Comparison of ENCODE assay signal across 29 mouse cellular contexts in genomic region chr5:32017686-32018085, GRCm38 (mm10).
DNase-seq lines count a peak whose midpoint lies in the region; ATAC-seq and TF ChIP-seq lines count a peak whose summit lies in the region.
"Had no signal": no experiment of that assay in that cellular context is flagged by ENCODE, and none has a peak within 500 bp of the region (broad histone marks: within the 10 kb centered on the region; RNA-seq: fewer than 3 reads in every experiment).

No protein-coding gene starts in this region.

- intact Hi-C loops in heart, adult 2 months (cut with DNase I) = no loop called here

- H3K36me3 ChIP-seq in heart, embryonic 11.5 days (ENCODE audit: control insufficient read depth, insufficient read depth, low read length) = no peaks in the 10 kb centered on the region
- H3K36me3 ChIP-seq in heart, postnatal 0 days (replicated peaks; ENCODE audit: control insufficient read depth, insufficient read depth, low read length) = no peaks in the 10 kb centered on the region
- no peaks in the 10 kb centered on the region; the same call in 1 of the 2 replicates for H3K36me3 ChIP-seq in heart, adult 2 months (ENCODE audit: control insufficient read depth, insufficient read depth, low read length)
- H3K36me3 ChIP-seq: embryonic facial prominence, embryonic 12.5 days; forebrain, embryonic 10.5 days; forebrain, embryonic 15.5 days; hindbrain, embryonic 13.5 days; liver, embryonic 12.5 days; neural tube, embryonic 12.5 days; stomach, embryonic 15.5 days had no signal

- no peaks in the 10 kb centered on the region for H3K79me2 ChIP-seq in heart, adult 2 months (replicated peaks; ENCODE audit: control insufficient read depth, insufficient read depth, low read length)

- peak; percentile 86 for DNase-seq in heart, adult 11 months
- DNase-seq in heart, postnatal 0 days (ENCODE audit: low spot score) = no peak
- no peak for DNase-seq in heart, adult 2 months
- DNase-seq in ZHBTc4 (ENCODE audit: low read depth, low spot score) = peak; percentile 76
- no peak for DNase-seq in cerebellum, adult 18-20 months
- DNase-seq in right cerebral cortex, adult 2 months (ENCODE audit: low spot score in 2 of 2) = no peak
- DNase-seq: adrenal gland, adult 2 months; cerebellum, adult 8-10 months; cerebellum, postnatal 25 days; gastrocnemius, postnatal 25 days; kidney, adult 8-10 months; kidney, postnatal 4 days; left cerebral cortex, postnatal 4 days; liver, postnatal 0 days; lung, postnatal 36 days; right cerebral cortex, postnatal 25 days; thymus, postnatal 14 days had no signal

- no peak overlapping the region for H3K27ac ChIP-seq in heart, embryonic 11.5 days (ENCODE audit: low read depth, low read length)
- 0 out of 2 replicates have a peak overlapping the region, but pooled peaks have one; percentile 1 for H3K27ac ChIP-seq in heart, postnatal 0 days (ENCODE audit: low read depth)
- H3K27ac ChIP-seq in heart, adult 2 months = no peak overlapping the region; the same call in 1 of the 2 replicates
- H3K27ac ChIP-seq: embryonic facial prominence, embryonic 12.5 days; forebrain, embryonic 10.5 days; forebrain, embryonic 15.5 days; hindbrain, embryonic 13.5 days; kidney, postnatal 0 days; liver, embryonic 12.5 days; neural tube, embryonic 12.5 days; stomach, embryonic 15.5 days had no signal

- ATAC-seq in heart, embryonic 11.5 days (replicated peaks; ENCODE audit: insufficient number of reproducible peaks, low FRiP score, low TSS enrichment) = no peak
- ATAC-seq in heart, postnatal 0 days (ENCODE audit: insufficient read depth, low read depth) = no peak
- ATAC-seq: forebrain, embryonic 15.5 days; intestine, embryonic 16.5 days; liver, embryonic 12.5 days; liver, postnatal 0 days; midbrain, embryonic 16.5 days had no signal

- no peak overlapping the region for H3K4me3 ChIP-seq in heart, embryonic 11.5 days (ENCODE audit: low read depth, low read length)
- no peak overlapping the region for H3K4me3 ChIP-seq in heart, postnatal 0 days (ENCODE audit: low read depth, low read length)
- H3K4me3 ChIP-seq in heart, adult 2 months = no peak overlapping the region
- H3K4me3 ChIP-seq: embryonic facial prominence, embryonic 12.5 days; forebrain, embryonic 10.5 days; forebrain, embryonic 15.5 days; hindbrain, embryonic 13.5 days; liver, embryonic 12.5 days; neural tube, embryonic 12.5 days; stomach, embryonic 15.5 days had no signal

- no peaks in the 10 kb centered on the region for H3K9me3 ChIP-seq in heart, embryonic 11.5 days (replicated peaks; ENCODE audit: control insufficient read depth, low read length)
- no peaks in the 10 kb centered on the region for H3K9me3 ChIP-seq in heart, postnatal 0 days (replicated peaks; ENCODE audit: control insufficient read depth, low read length)
- H3K9me3 ChIP-seq: embryonic facial prominence, embryonic 12.5 days; forebrain, embryonic 10.5 days; forebrain, embryonic 15.5 days; hindbrain, embryonic 13.5 days; liver, embryonic 12.5 days; neural tube, embryonic 12.5 days; stomach, embryonic 15.5 days had no signal

- H3K27me3 ChIP-seq in heart, embryonic 11.5 days (ENCODE audit: control insufficient read depth, insufficient read depth, low read length) = no peaks in the 10 kb centered on the region
- H3K27me3 ChIP-seq in heart, postnatal 0 days (ENCODE audit: control insufficient read depth, insufficient read depth, low read length) = no peaks in the 10 kb centered on the region
- no peaks in the 10 kb centered on the region for H3K27me3 ChIP-seq in heart, adult 2 months (ENCODE audit: control insufficient read depth, insufficient read depth, low read length)
- H3K27me3 ChIP-seq: embryonic facial prominence, embryonic 12.5 days; forebrain, embryonic 15.5 days; hindbrain, embryonic 13.5 days; liver, embryonic 12.5 days; neural tube, embryonic 12.5 days; stomach, embryonic 15.5 days had no signal

- H3K4me1 ChIP-seq in heart, embryonic 11.5 days (ENCODE audit: control insufficient read depth, insufficient read depth, low read length) = peaks cover 12% of the 10 kb centered on the region
- no peaks in the 10 kb centered on the region; the same call in 1 of the 2 replicates for H3K4me1 ChIP-seq in heart, postnatal 0 days (ENCODE audit: control insufficient read depth, insufficient read depth)
- H3K4me1 ChIP-seq in heart, adult 2 months (ENCODE audit: control insufficient read depth, insufficient read depth, low read length) = no peaks in the 10 kb centered on the region
- H3K4me1 ChIP-seq: embryonic facial prominence, embryonic 12.5 days; forebrain, embryonic 10.5 days; forebrain, embryonic 15.5 days; hindbrain, embryonic 13.5 days; liver, embryonic 12.5 days; neural tube, embryonic 12.5 days; stomach, embryonic 15.5 days had no signal

- no peak overlapping the region for H3K9ac ChIP-seq in heart, embryonic 11.5 days (ENCODE audit: low read depth, low read length)
- H3K9ac ChIP-seq in heart, postnatal 0 days (replicated peaks; ENCODE audit: low read depth, low read length) = no peak overlapping the region
- H3K9ac ChIP-seq in heart, adult 2 months (ENCODE audit: low read depth, low read length) = no peak overlapping the region
- H3K9ac ChIP-seq: embryonic facial prominence, embryonic 12.5 days; forebrain, embryonic 15.5 days; hindbrain, embryonic 13.5 days; liver, embryonic 12.5 days; liver, postnatal 0 days; neural tube, embryonic 12.5 days; stomach, embryonic 15.5 days had no signal

- TF ChIP-seq EP300 in heart, postnatal 0 days (IDR thresholded peaks at IDR 0.05; ENCODE audit: low read depth) = no peak
- TF ChIP-seq EP300 in heart, adult 2 months (IDR thresholded peaks at IDR 0.05; ENCODE audit: insufficient read depth, low read depth, low read length) = no peak

- no peak for TF ChIP-seq CTCF in heart, postnatal 0 days (IDR thresholded peaks at IDR 0.05; ENCODE audit: low read depth)
- TF ChIP-seq CTCF in heart, adult 2 months (IDR thresholded peaks at IDR 0.05) = no peak

- WGBS in heart, embryonic 11.5 days (ENCODE audit: insufficient replicate concordance) = 21% methylated on average over 3 of the region's 3 CpGs
- WGBS in heart, postnatal 0 days = 18% methylated on average over 3 of the region's 3 CpGs
- 40% methylated on average over 3 of the region's 3 CpGs for WGBS in heart, adult 2 months

- H3K4me2 ChIP-seq in heart, embryonic 11.5 days = no peak overlapping the region
- no peak overlapping the region for H3K4me2 ChIP-seq in heart, postnatal 0 days (ENCODE audit: low read depth, low read length)
- H3K4me2 ChIP-seq: embryonic facial prominence, embryonic 12.5 days; forebrain, embryonic 15.5 days; hindbrain, embryonic 13.5 days; liver, embryonic 12.5 days; midbrain, embryonic 11.5 days; neural tube, embryonic 12.5 days; stomach, embryonic 15.5 days had no signal

- TF ChIP-seq POLR2A in heart, adult 2 months (IDR thresholded peaks at IDR 0.05; ENCODE audit: insufficient read depth, low read depth, low read length) = no peak

Comparison
In these comparisons a context has a peak if more than half of its experiments do, and no peak if none do; other contexts are left out.
1. DNase-seq: peak in heart, adult 11 months (single experiment) and ZHBTc4 (single experiment); none in heart, postnatal 0 days (single experiment), heart, adult 2 months (0 of 2), cerebellum, adult 18-20 months (0 of 2) and right cerebral cortex, adult 2 months (0 of 2).